Mouse (Mus musculus) hindbrain, embryonic 11.5 days (tissue): ENCODE results near the gene Cd99l2. TPM values are rescaled to one million over a fixed set of nuclear protein-coding genes. Genes with fewer than 3 reads are reported as not detected.

Experiments
- ATAC-seq: fragments of 200-750 bp; cut with Nextera tagmentation; 2 replicates; pipeline ENCODE4 v1.8.0; 2017; ENCODE audit warnings: mild to moderate bottlenecking, moderate TSS enrichment, moderate library complexity; ENCODE audit not compliant: low FRiP score
- DNase-seq: peaks from one replicate; pipeline ENCODE4 v3.0.0-alpha.2; 2015; ENCODE audit warnings: low spot score
- H3K27ac ChIP-seq: fragments of 300-500 bp; sonication (generic); 2 replicates; pipeline ENCODE4 v1.5.1; 2014; ENCODE audit warnings: mild to moderate bottlenecking, low read depth, low read length
- H3K27me3 ChIP-seq: fragments of 300-500 bp; sonication (generic); 2 replicates; pipeline ENCODE4 v1.6.1; 2014; ENCODE audit warnings: mild to moderate bottlenecking, low read length, moderate library complexity, mixed read lengths; ENCODE audit not compliant: control insufficient read depth, insufficient read depth
- H3K36me3 ChIP-seq: fragments of 300-500 bp; sonication (generic); 2 replicates; pipeline ENCODE4 v1.6.1; 2014; ENCODE audit warnings: mild to moderate bottlenecking, low read length, moderate library complexity, mixed read lengths; ENCODE audit not compliant: control insufficient read depth, insufficient read depth
- H3K4me1 ChIP-seq: fragments of 300-500 bp; sonication (generic); replicated peaks from 2 replicates; pipeline ENCODE4 v1.6.1; 2014; ENCODE audit warnings: low read length, mixed read lengths; ENCODE audit not compliant: control insufficient read depth, insufficient read depth
- H3K4me2 ChIP-seq: fragments of 300-500 bp; sonication (generic); replicated peaks from 2 replicates; pipeline ENCODE4 v1.6.1; 2014; ENCODE audit warnings: mild to moderate bottlenecking, low read depth, low read length
- H3K4me3 ChIP-seq: fragments of 300-500 bp; sonication (generic); 2 replicates; pipeline ENCODE4 v1.5.1; 2014; ENCODE audit warnings: low read depth, low read length
- H3K9ac ChIP-seq: fragments of 300-500 bp; sonication (generic); 2 replicates; pipeline ENCODE4 v1.6.1; 2014; ENCODE audit warnings: low read depth, low read length
- H3K9me3 ChIP-seq: fragments of 300-500 bp; sonication (generic); 2 replicates; pipeline ENCODE4 v1.6.1; 2016; ENCODE audit warnings: low read length; ENCODE audit not compliant: control insufficient read depth
- WGBS: fragments of 180-500 bp; shearing (Covaris S2); extraction: QIAGEN DNeasy Blood & Tissue Kit; methylation state at CpG from one replicate; pipeline ENCODE4 v1.1.7; 2014; 5-methylcytosine and 5-hydroxymethylcytosine counted together
- polyA plus RNA-seq: library from polyadenylated mRNA; unstranded; fragments of >200 nt; fragmentation: Nextera tagmentation; extraction: Ambion mirVana; gene quantifications from 2 replicates; pipeline ENCODE4 v1.2.1, GENCODE M21; 2014

Cd99l2 gene
- polyA plus RNA-seq, 1 experiment from 2014 or later: 23.0 TPM

DNA sequence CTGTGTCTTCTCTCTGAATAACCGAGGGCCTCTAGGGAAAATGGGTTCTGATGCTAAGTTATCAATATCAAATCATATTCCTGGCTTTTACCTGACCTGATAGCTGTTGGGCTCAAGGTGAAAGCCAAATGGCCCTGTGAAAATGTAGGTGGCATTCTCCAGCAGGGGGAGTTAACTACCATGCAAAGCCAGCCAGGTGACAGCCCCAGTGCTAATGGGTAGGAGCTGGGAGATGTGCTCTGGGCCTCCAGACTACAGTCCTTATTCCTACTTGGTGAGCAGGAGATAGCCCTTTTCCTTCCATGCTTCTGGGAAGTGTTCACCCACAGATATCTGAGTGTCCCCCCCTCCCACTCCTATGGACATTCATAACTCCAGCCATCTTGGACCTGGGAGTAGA, 67.8 kb downstream of the Cd99l2 start:
- ATAC-seq (no peak), DNase-seq (no peak)
- Histone ChIP-seq H3K4me2 (no peak overlapping the region), H3K27me3 (no peaks in the 10 kb centered on the region), H3K4me3 (no peak overlapping the region), H3K36me3 (no peaks in the 10 kb centered on the region), H3K9ac (no peak overlapping the region), H3K9me3 (no peaks in the 10 kb centered on the region), H3K4me1 (no peaks in the 10 kb centered on the region), H3K27ac (no peak overlapping the region)
- WGBS: 68% methylated on average over 1 of the region's 1 CpGs

DNA sequence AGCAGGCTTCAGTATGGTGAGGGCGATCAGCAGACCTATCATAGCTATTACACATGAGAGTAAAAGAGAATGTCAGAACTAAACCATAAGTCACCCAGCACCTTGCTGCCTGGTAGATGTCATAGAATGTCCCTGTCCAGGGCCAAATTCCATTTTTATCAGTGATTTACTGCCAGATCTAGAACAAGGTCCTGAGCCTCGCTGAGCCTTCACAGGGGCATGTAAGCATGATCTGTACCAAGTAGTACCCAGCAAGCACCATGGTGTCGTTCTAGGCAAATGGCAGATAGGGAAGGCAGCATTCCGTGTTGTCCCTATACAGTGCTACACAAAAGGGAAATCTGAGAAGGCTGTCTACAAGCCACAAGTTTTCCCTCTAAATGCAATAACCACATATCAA, 79.0 kb downstream of the Cd99l2 start:
- H3K4me1 ChIP-seq: no peaks in the 10 kb centered on the region
- H3K36me3 ChIP-seq: no peaks in the 10 kb centered on the region
- no peaks in the 10 kb centered on the region for H3K27me3 ChIP-seq
- H3K4me3 ChIP-seq: no peak overlapping the region
- 90% methylated on average over 4 of the region's 4 CpGs for WGBS
- no peak overlapping the region for H3K9ac ChIP-seq
- no peaks in the 10 kb centered on the region for H3K9me3 ChIP-seq
- H3K4me2 ChIP-seq: no peak overlapping the region
- ATAC-seq: no peak
- H3K27ac ChIP-seq: no peak overlapping the region
- DNase-seq: no peak

DNA sequence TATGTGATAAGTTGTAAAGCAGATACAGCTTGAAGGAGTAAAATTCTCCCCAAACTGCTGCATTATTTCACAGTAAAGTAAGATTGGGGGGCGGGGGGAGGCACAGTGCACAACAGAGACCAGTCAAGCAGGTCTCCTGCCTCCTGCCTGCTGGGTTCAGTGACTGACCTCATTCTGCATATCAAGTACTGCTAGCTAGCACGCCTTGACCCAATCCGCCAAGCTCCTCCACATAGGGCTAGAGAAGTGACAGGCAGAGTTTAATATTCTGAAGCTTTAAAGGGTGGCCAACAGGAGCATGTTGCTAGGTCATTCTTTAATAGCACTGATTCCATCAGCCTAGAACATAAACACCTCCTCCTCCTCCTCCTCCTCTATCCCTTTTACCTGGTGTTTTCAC, 79.9 kb downstream of the Cd99l2 start:
- H3K36me3 ChIP-seq: no peaks in the 10 kb centered on the region
- H3K9ac ChIP-seq: no peak overlapping the region
- no peaks in the 10 kb centered on the region for H3K9me3 ChIP-seq
- WGBS: 47% methylated on average over 3 of the region's 3 CpGs
- H3K4me2 ChIP-seq: no peak overlapping the region
- no peak overlapping the region for H3K27ac ChIP-seq
- no peak overlapping the region for H3K4me3 ChIP-seq
- H3K4me1 ChIP-seq: no peaks in the 10 kb centered on the region
- no peaks in the 10 kb centered on the region for H3K27me3 ChIP-seq
- no peak for DNase-seq
- no peak for ATAC-seq

DNA sequence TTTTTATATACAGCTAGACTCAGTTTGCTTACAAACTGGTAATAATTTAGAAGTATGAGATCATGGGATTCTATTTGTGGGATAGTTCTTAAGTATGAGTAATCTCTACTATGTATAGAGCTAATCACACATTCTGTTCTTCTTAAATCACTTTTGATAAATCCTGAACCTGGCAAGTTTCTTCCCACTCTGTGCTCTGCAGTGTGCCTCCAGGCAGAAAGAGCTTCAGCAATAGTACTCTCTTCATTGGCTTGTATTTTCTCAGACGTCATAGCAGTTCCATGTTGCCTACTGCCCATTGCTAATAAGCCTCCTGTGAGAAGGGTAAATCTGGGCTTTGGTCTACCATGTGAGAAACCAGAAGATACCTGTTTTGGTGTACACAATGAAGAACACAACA, 84.3 kb downstream of the Cd99l2 start:
- Histone ChIP-seq H3K9me3 (no peaks in the 10 kb centered on the region), H3K4me2 (no peak overlapping the region), H3K4me3 (no peak overlapping the region), H3K27me3 (no peaks in the 10 kb centered on the region), H3K9ac (no peak overlapping the region), H3K4me1 (no peaks in the 10 kb centered on the region), H3K27ac (no peak overlapping the region), H3K36me3 (no peaks in the 10 kb centered on the region)
- ATAC-seq: no peak
- WGBS: 79% methylated on average over 1 of the region's 1 CpGs
- DNase-seq: no peak

DNA sequence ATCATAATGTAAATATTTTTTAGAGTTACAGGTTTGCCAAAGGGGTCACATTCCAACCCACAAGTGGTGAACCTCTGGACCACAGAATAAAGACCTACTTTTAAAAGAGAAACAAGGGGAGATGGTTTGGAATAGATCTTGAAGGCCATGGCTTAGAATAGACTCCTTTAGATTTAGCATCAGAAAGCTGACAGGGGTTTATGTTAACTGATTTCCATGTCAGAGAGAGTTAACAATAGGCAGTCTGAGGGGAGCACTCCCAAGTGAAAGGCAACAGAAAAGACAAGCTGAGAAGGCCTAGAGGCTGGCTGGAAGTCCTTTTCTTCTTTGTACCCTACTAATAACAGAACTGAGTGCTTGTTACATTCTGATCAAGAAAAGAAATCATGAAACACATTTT, 86.4 kb downstream of the Cd99l2 start:
- no peak overlapping the region for H3K4me3 ChIP-seq
- H3K4me2 ChIP-seq: no peak overlapping the region
- H3K27me3 ChIP-seq: no peaks in the 10 kb centered on the region
- H3K27ac ChIP-seq: no peak overlapping the region
- DNase-seq (no peak), ATAC-seq (no peak)
- H3K9me3 ChIP-seq: no peaks in the 10 kb centered on the region
- H3K9ac ChIP-seq: no peak overlapping the region
- no peaks in the 10 kb centered on the region for H3K36me3 ChIP-seq
- no peaks in the 10 kb centered on the region for H3K4me1 ChIP-seq

DNA sequence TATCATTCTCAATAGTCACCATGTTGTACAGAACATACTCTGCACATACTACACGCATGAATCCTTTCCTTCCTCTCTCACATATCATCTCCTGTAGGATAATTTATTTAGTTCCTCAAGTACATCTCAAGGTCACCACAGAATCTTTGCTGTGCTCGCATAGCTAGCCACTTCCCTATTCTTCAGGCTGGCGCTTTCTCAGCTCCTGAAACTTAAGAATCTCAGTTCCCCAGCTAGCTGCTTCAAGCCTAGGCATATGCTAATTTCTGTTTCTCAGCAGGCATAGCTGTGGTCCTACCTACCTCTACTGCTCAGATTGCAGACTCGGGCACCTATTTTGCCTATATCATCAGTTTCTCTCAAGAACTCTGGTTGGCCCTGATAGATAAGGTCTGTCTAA, 96.3 kb downstream of the Cd99l2 start:
- Histone ChIP-seq H3K4me3 (no peak overlapping the region), H3K27me3 (no peaks in the 10 kb centered on the region), H3K4me2 (no peak overlapping the region), H3K9ac (no peak overlapping the region), H3K9me3 (no peaks in the 10 kb centered on the region), H3K36me3 (no peaks in the 10 kb centered on the region), H3K27ac (no peak overlapping the region), H3K4me1 (no peaks in the 10 kb centered on the region)
- no peak for ATAC-seq
- no peak for DNase-seq
- 73% methylated on average over 4 of the region's 4 CpGs for WGBS

DNA sequence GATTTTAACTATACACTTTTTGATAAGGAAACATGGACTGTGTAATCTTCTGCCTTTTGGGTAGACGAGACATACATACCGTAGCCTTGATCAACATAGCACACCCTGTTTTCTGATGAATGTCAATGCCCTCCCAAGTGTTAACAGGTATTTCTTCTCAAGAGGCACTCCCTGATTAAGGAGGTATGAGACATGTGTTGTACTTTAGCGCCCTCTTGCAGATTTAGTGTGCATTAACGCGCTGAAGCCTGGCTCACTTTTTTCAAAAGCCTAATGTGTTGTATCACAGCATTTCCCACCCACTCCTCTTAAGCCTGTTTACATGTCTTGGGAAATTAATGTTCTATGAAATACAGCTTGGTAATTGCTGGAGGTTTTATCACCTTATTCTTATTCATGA, 111.1 kb downstream of the Cd99l2 start:
- WGBS: 47% methylated on average over 5 of the region's 5 CpGs
- Histone ChIP-seq H3K9ac (no peak overlapping the region), H3K27me3 (no peaks in the 10 kb centered on the region), H3K4me1 (no peaks in the 10 kb centered on the region), H3K4me3 (no peak overlapping the region), H3K27ac (no peak overlapping the region), H3K36me3 (no peaks in the 10 kb centered on the region), H3K9me3 (no peaks in the 10 kb centered on the region), H3K4me2 (no peak overlapping the region)
- ATAC-seq (no peak), DNase-seq (peak; percentile 30)

DNA sequence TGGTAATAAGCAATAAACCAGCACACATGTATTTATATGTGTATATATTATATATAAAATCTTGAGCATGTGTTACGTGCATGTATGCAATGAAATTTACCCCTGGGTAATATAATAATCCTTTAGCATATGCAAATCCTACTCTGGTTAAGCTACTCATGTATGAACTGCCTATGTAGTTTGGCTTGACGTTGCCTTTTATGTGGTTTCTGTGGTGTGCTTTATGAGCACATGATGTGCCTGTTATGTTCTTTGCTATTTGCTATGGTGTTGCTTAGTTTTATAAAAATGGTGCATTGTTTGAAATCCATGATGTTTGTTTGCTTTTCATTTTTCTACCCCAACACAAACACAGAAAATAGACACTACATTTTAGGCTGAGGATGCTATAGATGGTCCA, 114.2 kb downstream of the Cd99l2 start:
- 91% methylated on average over 2 of the region's 2 CpGs for WGBS
- H3K27me3 ChIP-seq: no peaks in the 10 kb centered on the region
- H3K9me3 ChIP-seq: no peaks in the 10 kb centered on the region
- no peak overlapping the region for H3K4me2 ChIP-seq
- no peak overlapping the region for H3K4me3 ChIP-seq
- H3K9ac ChIP-seq: no peak overlapping the region
- no peaks in the 10 kb centered on the region for H3K4me1 ChIP-seq
- no peak overlapping the region for H3K27ac ChIP-seq
- ATAC-seq: no peak
- DNase-seq: no peak
- no peaks in the 10 kb centered on the region for H3K36me3 ChIP-seq

DNA sequence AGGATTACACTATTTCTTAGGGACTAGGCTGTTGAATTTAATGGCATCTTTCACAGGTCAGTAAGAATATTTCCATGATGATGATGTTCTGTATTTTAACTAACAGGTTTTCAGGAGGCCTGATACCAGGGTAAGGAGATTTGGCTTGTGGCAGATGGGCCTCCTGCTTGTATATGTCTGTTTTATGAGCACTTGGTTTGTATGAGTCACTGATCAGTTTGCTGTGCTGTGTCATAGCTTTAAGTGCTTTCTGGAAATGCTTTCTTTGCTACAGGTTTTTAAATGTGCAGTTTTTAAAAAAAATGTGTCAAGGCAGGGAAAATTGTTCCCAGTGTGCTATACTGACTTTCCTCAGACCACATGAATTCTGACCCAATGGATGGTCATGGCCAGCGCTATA, 115.9 kb downstream of the Cd99l2 start:
- Histone ChIP-seq H3K4me2 (no peak overlapping the region), H3K27me3 (no peaks in the 10 kb centered on the region), H3K27ac (no peak overlapping the region), H3K36me3 (no peaks in the 10 kb centered on the region), H3K4me1 (no peaks in the 10 kb centered on the region), H3K9ac (no peak overlapping the region), H3K4me3 (no peak overlapping the region), H3K9me3 (no peaks in the 10 kb centered on the region)
- ATAC-seq: no peak
- DNase-seq: no peak
- WGBS: 86% methylated on average over 1 of the region's 1 CpGs
